ENCODE assay signal across 9 mouse cellular contexts in genomic region chr11:98606763-98607162, GRCm38 (mm10). TPM values are rescaled to one million over a fixed set of nuclear protein-coding genes. Genes with fewer than 3 reads are reported as not detected.
DNase-seq lines count a peak whose midpoint lies in the region; ATAC-seq and TF ChIP-seq lines count a peak whose summit lies in the region.
"Had no signal": no experiment of that assay in that cellular context is flagged by ENCODE, and none has a peak within 500 bp of the region (broad histone marks: within the 10 kb centered on the region; RNA-seq: fewer than 3 reads in every experiment).

No protein-coding gene starts in this region.

- no peak overlapping the region for H3K4me2 ChIP-seq in forebrain, postnatal 0 days (ENCODE audit: low read depth)
- no peak overlapping the region for H3K4me2 ChIP-seq in liver, embryonic 12.5 days
- no peak overlapping the region for H3K4me2 ChIP-seq in neural tube, embryonic 15.5 days
- H3K4me2 ChIP-seq: heart, embryonic 13.5 days had no signal

- no peak overlapping the region for H3K4me3 ChIP-seq in forebrain, postnatal 0 days (ENCODE audit: low read depth, low read length)
- no peak overlapping the region for H3K4me3 ChIP-seq in forebrain, embryonic 10.5 days
- H3K4me3 ChIP-seq in liver, embryonic 12.5 days, result no peak overlapping the region
- H3K4me3 ChIP-seq in neural tube, embryonic 15.5 days (replicated peaks), result no peak overlapping the region
- H3K4me3 ChIP-seq: heart, embryonic 13.5 days had no signal

- TF ChIP-seq CTCF in forebrain, postnatal 0 days (IDR thresholded peaks at IDR 0.05; ENCODE audit: low read depth), result peak; percentile 91

- 13% methylated on average over 3 of the region's 3 CpGs for WGBS in forebrain, postnatal 0 days
- WGBS in forebrain, embryonic 10.5 days, result 12% methylated on average over 3 of the region's 3 CpGs
- WGBS in liver, embryonic 12.5 days (ENCODE audit: insufficient replicate concordance), result 7% methylated on average over 3 of the region's 3 CpGs
- 12% methylated on average over 3 of the region's 3 CpGs for WGBS in neural tube, embryonic 15.5 days

- intact Hi-C loops in left cerebral cortex, postnatal 10 days (cut with DNase I), result loop anchor here (5.0 kb wide), 1 partner anchor 51 kb away; no protein-coding TSS in a partner anchor

- H3K9me3 ChIP-seq in forebrain, postnatal 0 days (ENCODE audit: low read length), result no peaks in the 10 kb centered on the region
- no peaks in the 10 kb centered on the region for H3K9me3 ChIP-seq in forebrain, embryonic 10.5 days
- no peaks in the 10 kb centered on the region for H3K9me3 ChIP-seq in liver, embryonic 12.5 days (replicated peaks)
- H3K9me3 ChIP-seq in neural tube, embryonic 15.5 days (replicated peaks), result no peaks in the 10 kb centered on the region
- H3K9me3 ChIP-seq: heart, embryonic 13.5 days had no signal

- peak; percentile 76 for DNase-seq in forebrain, postnatal 0 days
- DNase-seq in forebrain, embryonic 10.5 days (ENCODE audit: extremely low spot score, low spot score), result no peak
- peak; percentile 33 for DNase-seq in liver
- peak; percentile 68 for DNase-seq in adipocyte (ENCODE audit: low spot score)
- peak; percentile 36 to 51 for DNase-seq in left cerebral cortex, postnatal 10 days (ENCODE audit: extremely low spot score in 1 of 2, low spot score in 2 of 2)
- peak; percentile 57 to 59 for DNase-seq in right cerebral cortex, postnatal 10 days (ENCODE audit: low spot score in 2 of 2)

- no peaks in the 10 kb centered on the region for H3K4me1 ChIP-seq in forebrain, postnatal 0 days (ENCODE audit: insufficient read depth)
- H3K4me1 ChIP-seq in forebrain, embryonic 10.5 days, result peaks cover 12% of the 10 kb centered on the region
- peaks cover 8% of the 10 kb centered on the region for H3K4me1 ChIP-seq in liver, embryonic 12.5 days
- peaks cover 4% of the 10 kb centered on the region for H3K4me1 ChIP-seq in neural tube, embryonic 15.5 days

- H3K27ac ChIP-seq in forebrain, postnatal 0 days (ENCODE audit: low read depth, low read length), result no peak overlapping the region
- no peak overlapping the region for H3K27ac ChIP-seq in forebrain, embryonic 10.5 days
- no peak overlapping the region for H3K27ac ChIP-seq in liver, embryonic 12.5 days
- no peak overlapping the region for H3K27ac ChIP-seq in neural tube, embryonic 15.5 days (replicated peaks)
- H3K27ac ChIP-seq: heart, embryonic 13.5 days had no signal

- peak; percentile 65; the same call in 1 of the 2 replicates for ATAC-seq in forebrain, postnatal 0 days
- no peak for ATAC-seq in liver, embryonic 12.5 days
- no peak for ATAC-seq in neural tube, embryonic 15.5 days (ENCODE audit: low FRiP score)

- no peak overlapping the region for H3K9ac ChIP-seq in forebrain, postnatal 0 days
- no peak overlapping the region for H3K9ac ChIP-seq in liver, embryonic 12.5 days
- no peak overlapping the region for H3K9ac ChIP-seq in neural tube, embryonic 15.5 days (replicated peaks)
- H3K9ac ChIP-seq: heart, embryonic 13.5 days had no signal

- H3K27me3 ChIP-seq in forebrain, postnatal 0 days (ENCODE audit: insufficient read depth, low read length), result no peaks in the 10 kb centered on the region; the same call in 1 of the 2 replicates
- 0 out of 2 replicates have a peak, but pooled peaks cover 1% of the 10 kb centered on the region for H3K27me3 ChIP-seq in forebrain, embryonic 10.5 days (ENCODE audit: poor library complexity, severe bottlenecking)
- peaks cover 60% of the 10 kb centered on the region for H3K27me3 ChIP-seq in liver, embryonic 12.5 days (replicated peaks)
- H3K27me3 ChIP-seq in neural tube, embryonic 15.5 days (replicated peaks), result peaks cover 6% of the 10 kb centered on the region; the same call in 1 of the 2 replicates

- H3K36me3 ChIP-seq in forebrain, postnatal 0 days (ENCODE audit: insufficient read depth), result no peaks in the 10 kb centered on the region
- H3K36me3 ChIP-seq in forebrain, embryonic 10.5 days (replicated peaks), result no peaks in the 10 kb centered on the region
- H3K36me3 ChIP-seq in liver, embryonic 12.5 days, result no peaks in the 10 kb centered on the region
- H3K36me3 ChIP-seq in neural tube, embryonic 15.5 days, result no peaks in the 10 kb centered on the region
- H3K36me3 ChIP-seq: heart, embryonic 13.5 days had no signal

RNA-seq across cellular contexts. Expression of gene Lrrc3c, which starts 8.7 kb away (rescaled TPM):
- total RNA-seq in forebrain, postnatal 0 days (2014; rRNA removed), result not detected in 2 replicates
- not detected in 2 replicates for polyA plus RNA-seq in forebrain, postnatal 0 days (2015; fragmentation: Nextera tagmentation; extraction: Ambion mirVana)
- polyA plus RNA-seq in forebrain, embryonic 10.5 days (2016; fragmentation: Nextera tagmentation; extraction: Ambion mirVana), result not detected in 2 replicates
- polyA plus RNA-seq in liver, embryonic 12.5 days (2016; fragmentation: Nextera tagmentation; extraction: Ambion mirVana), result not detected in 2 replicates
- total RNA-seq in left cerebral cortex, postnatal 10 days (2021), result not detected
- not detected in 2 replicates for polyA plus RNA-seq in neural tube, embryonic 15.5 days (2015; fragmentation: Nextera tagmentation; extraction: Ambion mirVana)
- polyA plus RNA-seq: heart, embryonic 13.5 days had no signal

RNA-seq across cellular contexts. Expression of gene Gm12355, which starts 18.7 kb away (rescaled TPM):
- total RNA-seq in forebrain, postnatal 0 days (2014; rRNA removed), result 0.29 TPM in 1 of 2 replicates, not detected in the other
- 0.68 and 0.98 TPM in 2 replicates for polyA plus RNA-seq in forebrain, postnatal 0 days (2015; fragmentation: Nextera tagmentation; extraction: Ambion mirVana)
- 1.4 and 1.5 TPM in 2 replicates for polyA plus RNA-seq in forebrain, embryonic 10.5 days (2016; fragmentation: Nextera tagmentation; extraction: Ambion mirVana)
- 0.87 and 0.96 TPM in 2 replicates for polyA plus RNA-seq in liver, embryonic 12.5 days (2016; fragmentation: Nextera tagmentation; extraction: Ambion mirVana)
- 10 to 100 TPM; 12.6 to 16.8 TPM for total RNA-seq in left cerebral cortex, postnatal 10 days (2021)
- 0.42 and 0.79 TPM in 2 replicates for polyA plus RNA-seq in neural tube, embryonic 15.5 days (2015; fragmentation: Nextera tagmentation; extraction: Ambion mirVana)

RNA-seq across cellular contexts. Expression of gene Gsdma3, which starts 19.4 kb away (rescaled TPM):
- not detected in 2 replicates for total RNA-seq in forebrain, postnatal 0 days (2014; rRNA removed)
- not detected in 2 replicates for polyA plus RNA-seq in forebrain, postnatal 0 days (2015; fragmentation: Nextera tagmentation; extraction: Ambion mirVana)
- polyA plus RNA-seq in forebrain, embryonic 10.5 days (2016; fragmentation: Nextera tagmentation; extraction: Ambion mirVana), result not detected in 2 replicates
- polyA plus RNA-seq in liver, embryonic 12.5 days (2016; fragmentation: Nextera tagmentation; extraction: Ambion mirVana), result not detected in 2 replicates
- total RNA-seq in left cerebral cortex, postnatal 10 days (2021), result under 1 TPM; 0.30 to 0.36 TPM
- polyA plus RNA-seq in neural tube, embryonic 15.5 days (2015; fragmentation: Nextera tagmentation; extraction: Ambion mirVana), result not detected in 2 replicates
- polyA plus RNA-seq: heart, embryonic 13.5 days had no signal

RNA-seq across cellular contexts. Expression of gene Ormdl3, which starts 19.6 kb away (rescaled TPM):
- 99.8 and 115 TPM in 2 replicates for total RNA-seq in forebrain, postnatal 0 days (2014; rRNA removed)
- polyA plus RNA-seq in forebrain, postnatal 0 days (2015; fragmentation: Nextera tagmentation; extraction: Ambion mirVana), result 114 and 119 TPM in 2 replicates
- polyA plus RNA-seq in forebrain, embryonic 10.5 days (2016; fragmentation: Nextera tagmentation; extraction: Ambion mirVana), result 62.8 and 65.6 TPM in 2 replicates
- polyA plus RNA-seq in liver, embryonic 12.5 days (2016; fragmentation: Nextera tagmentation; extraction: Ambion mirVana), result 44.2 and 44.3 TPM in 2 replicates
- 10 to 100 TPM; 44.1 to 49.6 TPM for total RNA-seq in left cerebral cortex, postnatal 10 days (2021)
- polyA plus RNA-seq in neural tube, embryonic 15.5 days (2015; fragmentation: Nextera tagmentation; extraction: Ambion mirVana), result 92.9 and 99.8 TPM in 2 replicates

RNA-seq across cellular contexts. Expression of gene Gsdma2, which starts 39.8 kb away (rescaled TPM):
- total RNA-seq in forebrain, postnatal 0 days (2014; rRNA removed), result not detected in 2 replicates
- polyA plus RNA-seq in forebrain, postnatal 0 days (2015; fragmentation: Nextera tagmentation; extraction: Ambion mirVana), result 0.11 TPM in 1 of 2 replicates, not detected in the other
- not detected in 2 replicates for polyA plus RNA-seq in forebrain, embryonic 10.5 days (2016; fragmentation: Nextera tagmentation; extraction: Ambion mirVana)
- not detected in 2 replicates for polyA plus RNA-seq in liver, embryonic 12.5 days (2016; fragmentation: Nextera tagmentation; extraction: Ambion mirVana)
- not detected for total RNA-seq in left cerebral cortex, postnatal 10 days (2021)
- polyA plus RNA-seq in neural tube, embryonic 15.5 days (2015; fragmentation: Nextera tagmentation; extraction: Ambion mirVana), result 0.14 and 0.15 TPM in 2 replicates
- polyA plus RNA-seq: heart, embryonic 13.5 days had no signal
